Mouse (Mus musculus): ENCODE measurements at regions not wholly inside any gene's neighbourhood (a gene's known extent, or its start where the extent isn't known, plus 50 kb on each side); places are given as distances from the start of the nearest gene placed in this dataset.

GRCm38 (mm10) chr7:113156861-113157747 is 50.2 kb upstream of the Arntl start:
- DNase-seq (ENCODE audit: low spot score in 2 of 2), result no peak
